Mouse (Mus musculus) G1E-ER4 (cell line): Measurements from ENCODE around the gene Zhx3. TPM values are rescaled to one million over a fixed set of nuclear protein-coding genes. Genes with fewer than 3 reads are reported as not detected.

Experiments used
- GATA1 ChIP-seq: IDR thresholded peaks from one replicate; pipeline ENCODE4 v1.8.0; 2012; ENCODE audit warnings: low read length, inconsistent platforms
- polyA plus RNA-seq: library from polyadenylated mRNA; stranded (reverse); fragments of >175 nt; gene quantifications from 2 replicates; pipeline ENCODE4 v1.2.3, GENCODE M21; 2012

Gene Zhx3
- polyA plus RNA-seq, 1 experiment: 4.4 TPM

- TF ChIP-seq GATA1: no peak
Observed at GRCm38 (mm10) chr2:160864112-160864511, 8.7 kb downstream of the Zhx3 start.

GRCm38 (mm10) chr2:160860363-160860762, 12.4 kb downstream of the Zhx3 start:
- peak; percentile 18 for TF ChIP-seq GATA1

- no peak for TF ChIP-seq GATA1
Observed at GRCm38 (mm10) chr2:160856359-160857102, 16.3 kb downstream of the Zhx3 start.

GRCm38 (mm10) chr2:160854687-160855086, 18.1 kb downstream of the Zhx3 start:
- no peak for TF ChIP-seq GATA1

GRCm38 (mm10) chr2:160850360-160850759, 22.4 kb downstream of the Zhx3 start:
- no peak for TF ChIP-seq GATA1

GRCm38 (mm10) chr2:160849617-160850240, 23.1 kb downstream of the Zhx3 start:
- TF ChIP-seq GATA1: no peak

- TF ChIP-seq GATA1: no peak
Observed at GRCm38 (mm10) chr2:160848186-160848585, 24.6 kb downstream of the Zhx3 start.

GRCm38 (mm10) chr2:160847664-160848063, 25.1 kb downstream of the Zhx3 start:
- TF ChIP-seq GATA1: no peak

GRCm38 (mm10) chr2:160840838-160841237, 32.0 kb downstream of the Zhx3 start:
- TF ChIP-seq GATA1: no peak

GRCm38 (mm10) chr2:160810802-160811201, 62.0 kb downstream of the Zhx3 start:
- no peak for TF ChIP-seq GATA1

GRCm38 (mm10) chr2:160810376-160810775, 62.4 kb downstream of the Zhx3 start:
- no peak for TF ChIP-seq GATA1

- no peak for TF ChIP-seq GATA1
Observed at GRCm38 (mm10) chr2:160806091-160806521, 66.7 kb downstream of the Zhx3 start.

- no peak for TF ChIP-seq GATA1
Observed at GRCm38 (mm10) chr2:160804794-160805527, 67.8 kb downstream of the Zhx3 start.

- no peak for TF ChIP-seq GATA1
Observed at GRCm38 (mm10) chr2:160802326-160802725, 70.5 kb downstream of the Zhx3 start.

GRCm38 (mm10) chr2:160800967-160801366, 71.8 kb downstream of the Zhx3 start:
- TF ChIP-seq GATA1: no peak

GRCm38 (mm10) chr2:160798206-160798605, 74.6 kb downstream of the Zhx3 start:
- no peak for TF ChIP-seq GATA1
